Mouse (Mus musculus) heart, postnatal 0 days (tissue): ENCODE data around the gene Nudt22.

Experiments used
- CTCF ChIP-seq: IDR thresholded peaks from 2 replicates; pipeline ENCODE4 v1.5.1; 2016; ENCODE audit warnings: antibody characterized with exemption, control low read depth, low read depth
- EP300 ChIP-seq: IDR thresholded peaks from 2 replicates; pipeline ENCODE4 v1.6.1; 2016; ENCODE audit warnings: antibody characterized with exemption, low read depth

- TF ChIP-seq CTCF (no peak), EP300 (no peak)
These were observed 17.9 kb downstream of the Nudt22 start for GRCm38 (mm10) chr19:6977759-6978638.
